Mouse (Mus musculus) megakaryocyte progenitor cell, adult 5-6 weeks (primary cell): ENCODE data around the gene Klhdc9. TPM values are rescaled to one million over a fixed set of nuclear protein-coding genes. Genes with fewer than 3 reads are reported as not detected.

Experiments used
- ATAC-seq: replicated peaks from 2 replicates; pipeline ENCODE4 v1.8.0; 2016; ENCODE audit warnings: mild to moderate bottlenecking, moderate TSS enrichment, inconsistent platforms; ENCODE audit not compliant: poor library complexity
- total RNA-seq, 2 experiments: library from RNA; stranded (forward) in 1 of 2; stranded (reverse) in 1 of 2; fragments of 157-497, 149-512 nt in 1 of 2; fragments of 200-1000 nt in 1 of 2; gene quantifications; 2 replicates each; pipeline versions ENCODE4 v1.2.3 to v1.2.4; 2015 to 2017

The Klhdc9 gene
- total RNA-seq, 2 experiments from 2014 or later = 0.33 to 0.96 TPM

DNA sequence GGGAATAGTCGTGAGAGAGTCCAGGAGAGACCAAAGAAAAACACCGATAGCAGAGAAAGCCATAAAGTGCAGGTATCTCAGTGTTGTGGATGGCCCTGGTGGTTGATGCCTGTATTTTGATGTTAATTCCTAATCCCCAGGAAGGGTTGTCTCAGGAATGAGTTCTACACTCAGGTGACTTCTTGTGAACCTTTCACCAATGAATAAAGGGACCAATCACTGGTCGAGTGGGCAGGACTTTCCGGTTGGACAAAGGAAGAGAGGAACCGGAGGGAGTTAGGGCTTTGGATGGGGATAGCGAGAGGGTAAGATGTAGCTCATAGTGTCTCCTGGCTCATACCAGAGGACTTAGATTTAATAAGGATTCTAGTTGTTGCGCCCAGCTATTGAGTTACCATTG lies 40.9 kb downstream of the Klhdc9 start:
- no peak for ATAC-seq

DNA sequence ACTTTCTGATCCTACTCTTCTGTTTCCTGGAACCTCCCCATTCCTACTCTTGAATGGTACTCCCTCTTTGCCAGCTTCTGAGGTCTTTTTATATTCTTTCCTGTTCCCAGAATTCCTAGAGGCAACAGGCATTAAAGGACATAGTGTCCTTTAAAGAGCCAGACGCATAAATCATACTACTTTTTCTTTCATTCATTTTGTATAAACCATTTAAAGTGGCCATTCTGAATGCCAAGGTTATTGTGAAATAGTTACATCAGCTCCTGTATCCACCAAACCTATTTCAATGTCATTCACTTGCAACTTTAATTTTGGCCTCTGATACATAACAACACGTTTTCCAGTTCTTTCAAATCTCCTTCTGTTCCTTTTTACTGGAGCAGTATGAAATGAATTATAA lies 51.3 kb downstream of the Klhdc9 start:
- ATAC-seq = no peak

Other genes starting within 250 kb of the Klhdc9 start
- 2.0 and 4.2 TPM in 2 replicates for gene Cfap126, start 246.9 kb downstream of the Klhdc9 start, total RNA-seq (2015)
- gene Cfap126, start 246.9 kb downstream of the Klhdc9 start, total RNA-seq (2017) = 1.0 and 4.8 TPM in 2 replicates
- 154 and 160 TPM in 2 replicates for gene Sdhc, start 210.2 kb downstream of the Klhdc9 start, total RNA-seq (2015)
- 63.2 and 69.4 TPM in 2 replicates for gene Sdhc, start 210.2 kb downstream of the Klhdc9 start, total RNA-seq (2017)
- not detected in 2 replicates for gene Mpz, start 210.1 kb downstream of the Klhdc9 start, total RNA-seq (2015)
- gene Mpz, start 210.1 kb downstream of the Klhdc9 start, total RNA-seq (2017) = not detected in 2 replicates
- gene Pcp4l1, start 164.5 kb downstream of the Klhdc9 start, total RNA-seq (2015) = 12.8 and 14.4 TPM in 2 replicates
- 7.1 and 8.5 TPM in 2 replicates for gene Pcp4l1, start 164.5 kb downstream of the Klhdc9 start, total RNA-seq (2017)
- gene Nr1i3, start 146.8 kb downstream of the Klhdc9 start, total RNA-seq (2015) = not detected in 2 replicates
- gene Nr1i3, start 146.8 kb downstream of the Klhdc9 start, total RNA-seq (2017) = 0.12 and 0.17 TPM in 2 replicates
- gene Tomm40l, start 138.3 kb downstream of the Klhdc9 start, total RNA-seq (2015) = 13.0 and 15.4 TPM in 2 replicates
- 18.2 and 25.7 TPM in 2 replicates for gene Tomm40l, start 138.3 kb downstream of the Klhdc9 start, total RNA-seq (2017)
- gene Apoa2, start 135.7 kb downstream of the Klhdc9 start, total RNA-seq (2015) = 0.94 and 2.3 TPM in 2 replicates
- not detected in 2 replicates for gene Apoa2, start 135.7 kb downstream of the Klhdc9 start, total RNA-seq (2017)
- 293 and 379 TPM in 2 replicates for gene Fcer1g, start 126.4 kb downstream of the Klhdc9 start, total RNA-seq (2015)
- gene Fcer1g, start 126.4 kb downstream of the Klhdc9 start, total RNA-seq (2017) = 101 and 178 TPM in 2 replicates
- not detected in 2 replicates for gene Adamts4, start 110.4 kb downstream of the Klhdc9 start, total RNA-seq (2015)
- gene Adamts4, start 110.4 kb downstream of the Klhdc9 start, total RNA-seq (2017) = not detected in 2 replicates
- gene Ndufs2, start 109.4 kb downstream of the Klhdc9 start, total RNA-seq (2015) = 255 and 280 TPM in 2 replicates
- 323 and 395 TPM in 2 replicates for gene Ndufs2, start 109.4 kb downstream of the Klhdc9 start, total RNA-seq (2017)
- gene B4galt3, start 90.5 kb downstream of the Klhdc9 start, total RNA-seq (2015) = 14.7 and 16.1 TPM in 2 replicates
- gene B4galt3, start 90.5 kb downstream of the Klhdc9 start, total RNA-seq (2017) = 18.0 and 22.6 TPM in 2 replicates
- 18.0 and 20.2 TPM in 2 replicates for gene Ppox, start 79.6 kb downstream of the Klhdc9 start, total RNA-seq (2015)
- gene Ppox, start 79.6 kb downstream of the Klhdc9 start, total RNA-seq (2017) = 10.3 and 15.0 TPM in 2 replicates
- 36.0 and 38.2 TPM in 2 replicates for gene Usp21, start 72.8 kb downstream of the Klhdc9 start, total RNA-seq (2015)
- gene Usp21, start 72.8 kb downstream of the Klhdc9 start, total RNA-seq (2017) = 18.7 and 24.5 TPM in 2 replicates
- gene Ufc1, start 65.8 kb downstream of the Klhdc9 start, total RNA-seq (2015) = 127 and 149 TPM in 2 replicates
- gene Ufc1, start 65.8 kb downstream of the Klhdc9 start, total RNA-seq (2017) = 93.2 and 115 TPM in 2 replicates
- gene Dedd, start 31.7 kb downstream of the Klhdc9 start, total RNA-seq (2015) = 24.6 and 25.4 TPM in 2 replicates
- gene Dedd, start 31.7 kb downstream of the Klhdc9 start, total RNA-seq (2017) = 11.6 and 18.6 TPM in 2 replicates
- 7.6 and 9.8 TPM in 2 replicates for gene Nit1, start 15.2 kb downstream of the Klhdc9 start, total RNA-seq (2015)
- gene Nit1, start 15.2 kb downstream of the Klhdc9 start, total RNA-seq (2017) = 31.7 and 34.1 TPM in 2 replicates
- 50.2 and 52.3 TPM in 2 replicates for gene Pfdn2, start 15.1 kb downstream of the Klhdc9 start, total RNA-seq (2015)
- 35.5 and 52.3 TPM in 2 replicates for gene Pfdn2, start 15.1 kb downstream of the Klhdc9 start, total RNA-seq (2017)
- 0.15 and 0.49 TPM in 2 replicates for gene Nectin4, start 9.3 kb upstream of the Klhdc9 start, total RNA-seq (2015)
- gene Nectin4, start 9.3 kb upstream of the Klhdc9 start, total RNA-seq (2017) = 0.37 and 0.84 TPM in 2 replicates
- gene Arhgap30, start 28.2 kb upstream of the Klhdc9 start, total RNA-seq (2015) = 30.2 and 31.7 TPM in 2 replicates
- gene Arhgap30, start 28.2 kb upstream of the Klhdc9 start, total RNA-seq (2017) = 68.0 and 70.5 TPM in 2 replicates
- gene Usf1, start 50.5 kb upstream of the Klhdc9 start, total RNA-seq (2015) = 16.3 and 17.1 TPM in 2 replicates
- gene Usf1, start 50.5 kb upstream of the Klhdc9 start, total RNA-seq (2017) = 61.3 and 64.3 TPM in 2 replicates
- 0.42 and 0.67 TPM in 2 replicates for gene Tstd1, start 58.1 kb upstream of the Klhdc9 start, total RNA-seq (2015)
- gene Tstd1, start 58.1 kb upstream of the Klhdc9 start, total RNA-seq (2017) = 1.9 and 3.8 TPM in 2 replicates
- 0.15 and 0.44 TPM in 2 replicates for gene F11r, start 76.7 kb upstream of the Klhdc9 start, total RNA-seq (2015)
- gene F11r, start 76.7 kb upstream of the Klhdc9 start, total RNA-seq (2017) = 0.68 TPM in 1 of 2 replicates, not detected in the other
- gene Alyref2, start 142.7 kb upstream of the Klhdc9 start, total RNA-seq (2015) = 5.1 and 5.8 TPM in 2 replicates
- gene Alyref2, start 142.7 kb upstream of the Klhdc9 start, total RNA-seq (2017) = 9.1 and 10.8 TPM in 2 replicates
- gene Itln1, start 174.5 kb upstream of the Klhdc9 start, total RNA-seq (2015) = not detected in 2 replicates
- gene Itln1, start 174.5 kb upstream of the Klhdc9 start, total RNA-seq (2017) = not detected in 2 replicates
- 5.0 and 6.5 TPM in 2 replicates for gene Cd244a, start 198.4 kb upstream of the Klhdc9 start, total RNA-seq (2015)
- gene Cd244a, start 198.4 kb upstream of the Klhdc9 start, total RNA-seq (2017) = 6.1 and 9.8 TPM in 2 replicates
- gene Ly9, start 246.6 kb upstream of the Klhdc9 start, total RNA-seq (2015) = 18.9 and 20.7 TPM in 2 replicates
- gene Ly9, start 246.6 kb upstream of the Klhdc9 start, total RNA-seq (2017) = 29.4 and 30.0 TPM in 2 replicates